Mouse (Mus musculus) CH12.LX (cell line): ENCODE measurements around the gene St5. TPM values are rescaled to one million over a fixed set of nuclear protein-coding genes. Genes with fewer than 3 reads are reported as not detected.

Experiments used
- DNase-seq: peaks from one replicate; pipeline ENCODE4 v3.0.0-alpha.2; 2013; ENCODE audit errors: extremely low read depth
- H3K27ac ChIP-seq: 2 replicates; pipeline ENCODE4 v1.5.1; 2012; ENCODE audit warnings: low read depth, mild to moderate bottlenecking, control low read depth, moderate library complexity; ENCODE audit not compliant: insufficient read depth
- H3K27me3 ChIP-seq: replicated peaks from 2 replicates; pipeline ENCODE3; 2012; ENCODE audit warnings: inconsistent platforms
- H3K36me3 ChIP-seq, 2 experiments: replicated peaks in 1 of 2; 2 replicates each; pipeline versions ENCODE3 to v1.6.1; 2012; ENCODE audit warnings: inconsistent platforms in 1 of 2, low read length in 1 of 2, mild to moderate bottlenecking in 1 of 2, mixed read lengths in 1 of 2, moderate library complexity in 1 of 2; ENCODE audit not compliant: control insufficient read depth in 1 of 2, insufficient read depth in 1 of 2
- H3K4me1 ChIP-seq, 2 experiments: 2 replicates each; pipeline ENCODE4 v1.6.1; 2012; ENCODE audit warnings: inconsistent platforms in 1 of 2, moderate library complexity in 1 of 2; ENCODE audit not compliant: insufficient read depth in 2 of 2, control insufficient read depth in 1 of 2
- H3K4me2 ChIP-seq: 2 replicates; pipeline ENCODE4 v1.6.1; 2012; ENCODE audit warnings: low read depth, mild to moderate bottlenecking, control low read depth; ENCODE audit not compliant: poor library complexity, insufficient read depth, severe bottlenecking
- H3K4me3 ChIP-seq, 3 experiments: fragments of 150-350 bp in 1 of 3; sonication (generic) in 1 of 3; replicated peaks in 1 of 3; 2 replicates each; pipeline versions ENCODE3 to v1.5.1; 2011 to 2012; ENCODE audit warnings: low read depth in 2 of 3, low read length in 2 of 3, mild to moderate bottlenecking in 2 of 3, moderate library complexity in 2 of 3, control low read depth in 1 of 3, improper control_type of control experiment in 1 of 3, inconsistent platforms in 1 of 3, mixed read lengths in 1 of 3; ENCODE audit not compliant: poor library complexity in 1 of 3
- H3K79me2 ChIP-seq: replicated peaks from 2 replicates; pipeline ENCODE4 v1.6.1; 2012; ENCODE audit warnings: mild to moderate bottlenecking, moderate library complexity; ENCODE audit not compliant: control insufficient read depth, poor library complexity, insufficient read depth, severe bottlenecking; ENCODE audit errors: extremely low read depth
- H3K9ac ChIP-seq: 2 replicates; pipeline ENCODE4 v1.6.1; 2012; ENCODE audit warnings: low read depth, mild to moderate bottlenecking, control low read depth, moderate library complexity; ENCODE audit not compliant: insufficient read depth
- H3K9me3 ChIP-seq: replicated peaks from 2 replicates; pipeline ENCODE3; 2012; ENCODE audit warnings: low read length, inconsistent platforms, mixed read lengths
- CHD1 ChIP-seq: IDR thresholded peaks from 2 replicates; pipeline ENCODE4 v1.6.1; 2012; ENCODE audit warnings: low read depth, low read length, improper control_type of control experiment, inconsistent platforms
- ELF1 ChIP-seq: IDR thresholded peaks from 2 replicates; pipeline ENCODE4 v1.6.1; 2014; ENCODE audit warnings: low read depth, mild to moderate bottlenecking, inconsistent platforms, low read length, improper control_type of control experiment
- EP300 ChIP-seq: IDR thresholded peaks from 2 replicates; pipeline ENCODE4 v1.6.1; 2011; ENCODE audit warnings: low read length, improper control_type of control experiment
- ETS1 ChIP-seq: conservative IDR thresholded peaks from 2 replicates; pipeline ENCODE4 v1.6.1; 2012; ENCODE audit warnings: low read depth, mild to moderate bottlenecking, inconsistent platforms, low read length, improper control_type of control experiment, moderate library complexity
- JUN ChIP-seq: IDR thresholded peaks from 2 replicates; pipeline ENCODE4 v1.6.1; 2011; ENCODE audit warnings: low read depth, mild to moderate bottlenecking, low read length, improper control_type of control experiment, moderate library complexity; ENCODE audit not compliant: insufficient read depth
- KAT2A ChIP-seq: IDR thresholded peaks from 2 replicates; pipeline ENCODE4 v1.6.1; 2012; ENCODE audit warnings: low read length, improper control_type of control experiment, inconsistent platforms; ENCODE audit not compliant: insufficient replicate concordance
- MAFK ChIP-seq: IDR thresholded peaks from 2 replicates; pipeline ENCODE4 v1.6.1; 2011; ENCODE audit warnings: low read length, improper control_type of control experiment; ENCODE audit not compliant: insufficient replicate concordance
- MAX ChIP-seq: IDR thresholded peaks from 2 replicates; pipeline ENCODE4 v1.6.1; 2011; ENCODE audit warnings: low read length, improper control_type of control experiment
- MXI1 ChIP-seq: IDR thresholded peaks from 2 replicates; pipeline ENCODE4 v1.6.1; 2011; ENCODE audit warnings: mild to moderate bottlenecking, low read depth, low read length, improper control_type of control experiment
- MYC ChIP-seq: IDR thresholded peaks from 2 replicates; pipeline ENCODE4 v1.6.1; 2011; ENCODE audit warnings: low read depth, mild to moderate bottlenecking, improper control_type of control experiment, low read length
- NELFE ChIP-seq: IDR thresholded peaks from 2 replicates; pipeline ENCODE4 v1.6.1; 2011; ENCODE audit warnings: low read depth, low read length, improper control_type of control experiment
- RCOR1 ChIP-seq: conservative IDR thresholded peaks from 2 replicates; pipeline ENCODE4 v1.6.1; 2012; ENCODE audit warnings: low read depth, mild to moderate bottlenecking, inconsistent platforms, low read length, improper control_type of control experiment
- TCF12 ChIP-seq: IDR thresholded peaks from 2 replicates; pipeline ENCODE4 v1.6.1; 2014; ENCODE audit warnings: low read depth, mild to moderate bottlenecking, inconsistent platforms, low read length, improper control_type of control experiment
- USF2 ChIP-seq: conservative IDR thresholded peaks from 2 replicates; pipeline ENCODE4 v1.6.1; 2011; ENCODE audit warnings: low read depth, low read length, improper control_type of control experiment
- ZKSCAN1 ChIP-seq: IDR thresholded peaks from 2 replicates; pipeline ENCODE4 v1.6.1; 2012; ENCODE audit warnings: low read depth, inconsistent platforms, low read length, improper control_type of control experiment, borderline replicate concordance
- ZNF384 ChIP-seq: IDR thresholded peaks from 2 replicates; pipeline ENCODE4 v1.6.1; 2012; ENCODE audit warnings: low read depth, low read length, improper control_type of control experiment, inconsistent platforms
- dilution Hi-C: fragments of 300-500 bp; cut with MboI; formaldehyde crosslinking; loops from 2 replicates; pipeline ENCODE4 v1.14.3; 2020; ENCODE audit warnings: low sequenced_read_pairs; ENCODE audit not compliant: extremely low pct_unique_long_range_greater_than_20kb, extremely low pct_ligation_motif_present
- in situ Hi-C: fragments of 300-500 bp; cut with MboI; formaldehyde crosslinking; loops from 3 replicates; pipeline ENCODE4 v1.14.3; 2019; ENCODE audit warnings: low sequenced_read_pairs, low pct_ligation_motif_present, low pct_unique_long_range_greater_than_20kb, mixed read lengths
- polyA plus RNA-seq: library from polyadenylated mRNA; unstranded; fragments of >175 nt; gene quantifications from 2 replicates; pipeline ENCODE4 v1.2.1, GENCODE M21; 2012; ENCODE audit warnings: low read depth; ENCODE audit not compliant: insufficient read length
- total RNA-seq, 2 experiments: library from RNA; depleted of rRNA; stranded (reverse); fragments of 300-350 nt in 1 of 2; fragments of >200 nt in 1 of 2; gene quantifications; 2 replicates each; pipeline ENCODE4 v1.2.3; 2012 to 2014

St5 gene
- total and polyA plus RNA-seq, 3 experiments: 1.3 to 3.4 (median 1.6) TPM

DNA sequence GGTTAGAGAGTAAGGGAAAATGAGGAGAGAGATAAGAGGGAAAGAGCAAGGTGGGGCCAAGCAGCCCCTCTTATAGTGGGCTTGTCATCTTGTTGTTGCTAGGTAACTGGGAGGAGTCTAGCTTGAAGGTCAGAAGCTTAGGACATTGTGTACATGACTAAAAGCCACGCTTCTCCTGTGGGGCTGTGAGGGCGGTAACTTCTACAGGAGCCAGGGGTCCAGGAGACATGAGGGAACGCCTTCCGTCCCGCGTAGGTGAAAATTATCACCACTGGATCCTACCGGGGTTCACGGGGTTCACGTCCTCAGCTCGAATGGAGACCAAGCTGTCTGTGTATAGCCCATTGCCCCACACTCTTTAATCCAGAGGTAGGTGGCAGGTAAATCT is 8.1 kb downstream of the St5 start:
- Histone ChIP-seq H3K9ac (no peak overlapping the region), H3K4me1 (no peaks in the 10 kb centered on the region; a peak in 1 of 4 replicates), H3K9me3 (no peaks in the 10 kb centered on the region), H3K4me2 (no peak overlapping the region), H3K27me3 (no peaks in the 10 kb centered on the region), H3K4me3 (no peak overlapping the region), H3K27ac (no peak overlapping the region), H3K79me2 (no peaks in the 10 kb centered on the region), H3K36me3 (no peaks in the 10 kb centered on the region)
- no peak for DNase-seq
- dilution Hi-C loops (no loop called here), in situ Hi-C loops (no loop called here)
- TF ChIP-seq JUN (no peak), ZKSCAN1 (no peak), RCOR1 (no peak), TCF12 (no peak), CHD1 (no peak), USF2 (no peak)

DNA sequence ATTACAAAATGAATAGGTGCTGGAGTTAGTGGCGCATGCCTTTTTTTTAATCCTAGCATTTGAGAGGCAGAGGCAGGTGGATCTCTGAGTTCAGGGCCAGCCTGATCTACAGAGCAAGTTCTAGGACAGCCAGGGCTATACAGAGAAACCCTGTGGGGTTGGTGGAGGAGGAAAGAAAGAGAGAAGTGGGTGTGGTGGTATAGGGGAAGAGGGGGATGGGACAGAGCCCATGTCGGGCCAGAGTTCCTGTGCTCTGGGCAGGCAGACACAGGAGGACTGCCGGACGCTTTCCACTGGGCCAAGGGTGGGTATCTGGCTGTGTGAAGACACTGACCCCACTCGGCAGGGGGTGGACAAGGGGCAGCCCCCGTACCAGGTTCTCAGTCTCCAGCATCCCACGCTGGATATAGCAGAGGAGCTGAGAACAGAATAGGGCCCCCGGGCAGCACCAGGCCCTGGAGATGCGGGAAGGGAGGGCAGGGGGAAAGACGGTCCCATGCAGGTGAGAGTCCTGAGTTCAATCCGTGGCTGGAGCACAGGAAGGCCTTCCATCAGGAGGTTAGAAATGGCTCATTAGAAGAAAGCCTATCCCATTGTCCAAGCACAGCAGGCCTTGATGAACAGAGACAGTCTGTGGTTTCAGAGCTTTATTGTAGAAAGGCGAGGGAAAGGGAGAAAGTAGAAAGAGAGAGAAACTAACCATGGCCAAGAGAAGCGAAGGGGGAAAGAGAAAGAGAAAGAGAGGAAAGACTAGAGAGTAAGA is 8.6 kb downstream of the St5 start:
- H3K4me3 ChIP-seq: no peak overlapping the region
- DNase-seq: no peak
- TF ChIP-seq RCOR1 (no peak), MAX (no peak), ETS1 (no peak), NELFE (no peak), ZNF384 (no peak), ZKSCAN1 (no peak)
- TF ChIP-seq, all 38 proteins: peak for 0
- dilution Hi-C loops (no loop called here), in situ Hi-C loops (no loop called here)
- Histone ChIP-seq H3K9me3 (no peaks in the 10 kb centered on the region), H3K36me3 (no peaks in the 10 kb centered on the region), H3K27me3 (no peaks in the 10 kb centered on the region), H3K79me2 (no peaks in the 10 kb centered on the region), H3K4me2 (no peak overlapping the region), H3K4me1 (no peaks in the 10 kb centered on the region; a peak in 1 of 4 replicates), H3K27ac (no peak overlapping the region), H3K9ac (no peak overlapping the region)

DNA sequence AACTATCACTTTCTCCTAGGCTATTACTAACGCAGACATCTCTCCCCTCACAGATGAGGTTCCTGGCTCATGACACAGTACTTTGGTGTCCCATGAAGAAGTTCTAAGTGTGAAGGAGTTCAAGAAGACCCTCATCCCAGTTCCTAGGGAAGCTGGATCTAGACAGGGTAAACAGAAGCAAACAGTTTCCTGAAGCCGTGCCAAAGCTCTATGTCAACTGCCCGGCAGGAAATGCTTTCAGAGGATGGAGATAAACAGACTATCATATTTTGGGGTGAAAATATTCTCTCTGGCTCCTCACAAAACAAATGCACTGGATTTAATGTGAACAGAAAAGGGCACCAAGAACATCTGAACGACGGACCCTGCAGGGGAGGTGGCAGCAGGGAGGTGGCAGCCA is 12.4 kb downstream of the St5 start:
- no peak for DNase-seq
- in situ Hi-C loops: no loop called here
- dilution Hi-C loops: no loop called here
- Histone ChIP-seq H3K4me2 (no peak overlapping the region), H3K27me3 (no peaks in the 10 kb centered on the region), H3K9me3 (no peaks in the 10 kb centered on the region), H3K27ac (no peak overlapping the region), H3K4me3 (no peak overlapping the region), H3K9ac (no peak overlapping the region), H3K79me2 (no peaks in the 10 kb centered on the region), H3K4me1 (no peaks in the 10 kb centered on the region), H3K36me3 (no peaks in the 10 kb centered on the region)
- TF ChIP-seq MXI1: no peak
- TF ChIP-seq ELF1: no peak
- no peak for TF ChIP-seq KAT2A
- TF ChIP-seq MAFK: no peak
- no peak for TF ChIP-seq EP300
- no peak for TF ChIP-seq MYC
- TF ChIP-seq ZKSCAN1: no peak
